Mouse (Mus musculus) myocyte (in vitro differentiated cells): ENCODE measurements at regions not wholly inside any gene's neighbourhood (a gene's known extent, or its start where the extent isn't known, plus 50 kb on each side); places are given as distances from the start of the nearest gene placed in this dataset.

ENCODE experiments used
- CEBPB ChIP-seq: IDR thresholded peaks from 2 replicates; pipeline ENCODE4 v1.6.1; 2011; ENCODE audit warnings: mild to moderate bottlenecking, moderate library complexity; ENCODE audit not compliant: poor library complexity, insufficient read depth, severe bottlenecking
- E2F4 ChIP-seq: IDR thresholded peaks from one replicate; pipeline ENCODE4 v1.6.1; 2011; ENCODE audit warnings: mild to moderate bottlenecking, control low read depth, moderate library complexity; ENCODE audit not compliant: insufficient read depth
- MAX ChIP-seq: IDR thresholded peaks from one replicate; pipeline ENCODE4 v1.6.1; 2011; ENCODE audit warnings: low read depth, mild to moderate bottlenecking, control low read depth
- MYOD1 ChIP-seq, 3 experiments: IDR thresholded peaks; one replicate each; pipeline ENCODE4 v1.6.1; 2011; ENCODE audit warnings: control low read depth in 2 of 3, low read depth in 2 of 3, mild to moderate bottlenecking in 2 of 3, moderate library complexity in 1 of 3; ENCODE audit not compliant: insufficient read length in 2 of 3, control insufficient read depth in 1 of 3
- MYOG ChIP-seq, 3 experiments: IDR thresholded peaks; one replicate each; pipeline ENCODE4 v1.6.1; 2011; ENCODE audit warnings: control low read depth in 2 of 3, low read depth in 2 of 3, mild to moderate bottlenecking in 2 of 3; ENCODE audit not compliant: insufficient read length in 2 of 3, control insufficient read depth in 1 of 3, insufficient read depth in 1 of 3
- POLR2A ChIP-seq: IDR thresholded peaks from one replicate; pipeline ENCODE4 v1.6.1; 2011; ENCODE audit warnings: low read depth, mild to moderate bottlenecking, control low read depth, moderate library complexity; ENCODE audit not compliant: insufficient read length
- POLR2AphosphoS2 ChIP-seq: IDR thresholded peaks from one replicate; pipeline ENCODE4 v1.6.1; 2011; ENCODE audit warnings: low read depth, control low read depth; ENCODE audit not compliant: insufficient read length
- REST ChIP-seq: IDR thresholded peaks from one replicate; pipeline ENCODE4 v1.6.1; 2011; ENCODE audit warnings: mild to moderate bottlenecking, control low read depth, moderate library complexity; ENCODE audit not compliant: insufficient read depth, insufficient read length
- SRF ChIP-seq: IDR thresholded peaks from one replicate; pipeline ENCODE4 v1.6.1; 2011; ENCODE audit warnings: low read depth; ENCODE audit not compliant: control insufficient read depth, insufficient read length
- TCF12 ChIP-seq: IDR thresholded peaks from one replicate; pipeline ENCODE4 v1.6.1; 2011; ENCODE audit warnings: mild to moderate bottlenecking, control low read depth; ENCODE audit not compliant: poor library complexity, insufficient read depth, severe bottlenecking
- TCF3 ChIP-seq: IDR thresholded peaks from one replicate; pipeline ENCODE4 v1.6.1; 2011; ENCODE audit warnings: low read depth, control low read depth; ENCODE audit not compliant: insufficient read length
- USF1 ChIP-seq: IDR thresholded peaks from one replicate; pipeline ENCODE4 v1.6.1; 2011; ENCODE audit warnings: low read depth, mild to moderate bottlenecking, control low read depth, moderate library complexity

- TF ChIP-seq POLR2A (no peak), USF1 (no peak), MYOG (IDR thresholded peaks at IDR 0.05; ENCODE audit: control insufficient read depth in 1 of 3, insufficient read depth in 1 of 3, insufficient read length in 2 of 3, low read depth in 2 of 3) (no peak), TCF3 (no peak), MAX (no peak), E2F4 (no peak), CEBPB (no peak), TCF12 (no peak), SRF (no peak), MYOD1 (IDR thresholded peaks at IDR 0.05; ENCODE audit: control insufficient read depth in 1 of 3, insufficient read length in 2 of 3, low read depth in 2 of 3) (no peak), POLR2AphosphoS2 (no peak), REST (no peak)
Measured at GRCm38 (mm10) chr2:173350405-173350804, 74.1 kb upstream of the Pmepa1 start.
